Mouse (Mus musculus) heart, adult 2 months (tissue): ENCODE measurements around the gene Prpf40b. TPM values are rescaled to one million over a fixed set of nuclear protein-coding genes. Genes with fewer than 3 reads are reported as not detected.
A peak's percentile ranks its signal among the peaks of the same experiment; 100 is the strongest.

Experiments
- DNase-seq, 2 experiments: peaks; one replicate each; pipeline ENCODE4 v3.0.0; 2021
- H3K27ac ChIP-seq: fragments of 200-600 bp; 2 replicates; pipeline ENCODE4 v1.8.1; 2022
- H3K27me3 ChIP-seq: fragments of 200-500 bp; 2 replicates; pipeline ENCODE4 v1.6.1; 2012; ENCODE audit warnings: mild to moderate bottlenecking, low read length, inconsistent platforms, mixed read lengths; ENCODE audit not compliant: control insufficient read depth, insufficient read depth
- H3K36me3 ChIP-seq: fragments of 200-500 bp; 2 replicates; pipeline ENCODE4 v1.6.1; 2012; ENCODE audit warnings: low read length, inconsistent platforms; ENCODE audit not compliant: control insufficient read depth, insufficient read depth
- H3K4me1 ChIP-seq: fragments of 200-500 bp; 2 replicates; pipeline ENCODE4 v1.6.1; 2011; ENCODE audit warnings: low read length; ENCODE audit not compliant: control insufficient read depth, insufficient read depth
- H3K4me3 ChIP-seq: fragments of 200-600 bp; 2 replicates; pipeline ENCODE4 v1.8.1; 2022
- H3K79me2 ChIP-seq: fragments of 200-500 bp; replicated peaks from 2 replicates; pipeline ENCODE4 v1.6.1; 2012; ENCODE audit warnings: mild to moderate bottlenecking, inconsistent platforms, low read length, moderate library complexity, mixed read lengths; ENCODE audit not compliant: control insufficient read depth, insufficient read depth
- H3K9ac ChIP-seq: fragments of 200-500 bp; 2 replicates; pipeline ENCODE4 v1.6.1; 2012; ENCODE audit warnings: low read depth, mild to moderate bottlenecking, control low read depth, inconsistent platforms, low read length, mixed read lengths
- CTCF ChIP-seq: fragments of 200-600 bp; IDR thresholded peaks from 2 replicates; pipeline ENCODE4 v1.8.1; 2022; ENCODE audit warnings: antibody characterized with exemption, mild to moderate bottlenecking, moderate library complexity
- EP300 ChIP-seq: fragments of 200-500 bp; IDR thresholded peaks from 2 replicates; pipeline ENCODE4 v1.6.1; 2011; ENCODE audit warnings: low read depth, low read length, control low read depth; ENCODE audit not compliant: insufficient read depth
- POLR2A ChIP-seq: fragments of 200-500 bp; IDR thresholded peaks from 2 replicates; pipeline ENCODE4 v1.6.1; 2011; ENCODE audit warnings: mild to moderate bottlenecking, low read depth, low read length, control low read depth; ENCODE audit not compliant: insufficient read depth
- whole genome bisulfite sequencing: fragments of 180-500 bp; shearing (Covaris S2); methylation state at CpG from one replicate; pipeline ENCODE4 v1.1.7; 2018; 5-methylcytosine and 5-hydroxymethylcytosine counted together
- intact Hi-C: fragments of 180-260 bp; cut with DNase I; formaldehyde crosslinking; loops from one replicate; pipeline ENCODE4 v1.15.1; 2025
- polyA plus RNA-seq: library from polyadenylated mRNA; depleted of rRNA; stranded (reverse); fragments of >200 nt; gene quantifications from 2 replicates; pipeline ENCODE4 v1.2.3, GENCODE M21; 2012
- total RNA-seq, 2 experiments: library from RNA; stranded (reverse); gene quantifications; 2 replicates each; pipeline ENCODE4 v1.2.3; 2021

Prpf40b gene
- total and polyA plus RNA-seq, 3 experiments: 18.9 to 39.7 (median 23.4) TPM

DNA sequence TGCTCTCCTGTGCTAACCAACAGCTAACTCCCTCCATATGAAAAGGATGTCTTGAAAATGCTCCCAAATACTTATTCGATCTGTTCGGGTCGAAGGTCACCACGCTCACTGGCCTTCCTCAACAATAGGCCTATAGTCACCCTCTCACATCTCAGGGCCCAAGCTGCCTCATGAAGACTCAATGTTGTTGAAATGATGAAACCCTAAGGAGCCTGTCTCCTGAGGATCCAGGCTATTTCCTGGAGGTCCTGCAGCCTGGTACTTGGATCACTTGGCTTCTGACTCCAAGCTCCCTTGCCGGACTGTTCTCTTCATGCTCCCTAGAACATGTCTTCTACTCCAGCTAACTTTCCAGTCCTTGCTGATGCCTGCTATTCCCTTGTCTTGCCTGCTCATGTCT, 36.5 kb downstream of the Prpf40b start:
- peaks cover 58% of the 10 kb centered on the region for H3K4me1 ChIP-seq
- no peak overlapping the region for H3K9ac ChIP-seq
- intact Hi-C loops: no loop called here
- H3K79me2 ChIP-seq: no peaks in the 10 kb centered on the region
- TF ChIP-seq CTCF: no peak
- no peak for TF ChIP-seq EP300
- TF ChIP-seq POLR2A: no peak
- no peaks in the 10 kb centered on the region for H3K27me3 ChIP-seq
- DNase-seq: no peak
- peak overlapping the region; percentile 95 for H3K27ac ChIP-seq
- H3K36me3 ChIP-seq: peaks cover 21% of the 10 kb centered on the region
- WGBS: 75% methylated on average over 5 of the region's 5 CpGs
- H3K4me3 ChIP-seq: no peak overlapping the region

DNA sequence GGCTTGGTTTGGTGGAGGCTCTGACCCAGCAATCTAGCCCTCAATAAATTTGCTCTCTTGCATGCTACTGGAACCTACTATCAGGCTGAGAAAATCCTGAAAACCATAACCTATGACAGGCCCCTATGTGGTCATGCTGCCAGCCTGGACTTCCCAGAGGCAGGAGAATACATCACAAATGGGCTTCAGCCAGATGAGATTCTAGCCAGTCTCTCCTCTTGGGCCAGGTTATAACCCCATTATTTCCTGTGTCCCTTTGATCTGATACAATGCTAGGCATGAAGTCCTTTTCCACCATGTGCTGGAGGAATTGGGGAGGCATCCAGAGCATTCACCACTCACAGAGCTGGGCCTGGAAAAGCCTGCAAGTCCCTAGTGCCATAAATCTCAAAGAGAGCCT, 37.2 kb downstream of the Prpf40b start:
- H3K4me3 ChIP-seq: no peak overlapping the region
- H3K27ac ChIP-seq: peak overlapping the region; percentile 95

DNA sequence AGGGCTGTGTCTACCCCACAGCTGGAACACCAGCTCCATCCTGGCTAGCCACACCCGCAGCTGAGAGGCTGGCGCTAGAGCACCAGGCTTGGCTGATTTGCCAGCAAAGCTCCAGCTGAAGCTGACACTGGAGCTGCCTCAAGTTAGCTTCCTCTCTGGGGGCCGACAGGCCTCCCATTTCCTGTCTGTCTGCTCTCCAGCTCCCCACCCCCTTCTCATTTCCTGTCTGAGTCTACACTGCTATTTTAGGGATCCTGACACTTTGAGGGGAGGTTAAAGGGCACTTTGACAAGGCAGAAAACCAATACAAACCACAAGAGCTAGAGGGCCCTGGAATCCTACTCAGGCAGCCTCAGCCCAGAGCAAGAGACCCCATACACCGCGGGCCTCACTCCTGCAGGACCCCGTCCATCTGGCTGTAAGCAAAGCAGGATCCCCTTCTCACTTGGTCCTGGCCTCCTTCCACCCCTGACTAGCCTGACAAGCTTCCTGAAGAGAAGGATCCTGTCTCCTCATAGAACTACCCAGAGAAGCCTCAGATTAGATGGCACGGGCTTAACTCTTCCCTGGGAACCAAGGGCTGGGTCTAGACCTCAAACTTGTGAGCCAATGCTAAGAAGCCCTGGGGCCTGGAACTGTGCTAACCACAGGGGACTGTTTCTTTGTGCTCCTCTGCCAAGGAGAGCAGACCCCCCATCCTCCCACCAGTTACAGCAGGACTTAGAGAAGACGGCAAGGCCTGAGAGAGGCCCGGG, 38.2 kb downstream of the Prpf40b start:
- Histone ChIP-seq H3K79me2 (no peaks in the 10 kb centered on the region; the same call in 1 of the 2 replicates), H3K36me3 (peaks cover 23% of the 10 kb centered on the region), H3K27me3 (no peaks in the 10 kb centered on the region), H3K4me3 (no peak overlapping the region; the same call in 1 of the 2 replicates), H3K27ac (peak overlapping the region; percentile 95), H3K4me1 (peaks cover 62% of the 10 kb centered on the region), H3K9ac (peak overlapping the region; percentile 36)
- peak; percentile 83 to 90 for DNase-seq
- TF ChIP-seq CTCF: peak; percentile 49
- peak; percentile 57 for TF ChIP-seq POLR2A
- peak; percentile 99 for TF ChIP-seq EP300
- WGBS: 8% methylated on average over 9 of the region's 9 CpGs
- intact Hi-C loops: loop anchor here (1.0 kb wide), 2 partner anchors 16 to 36 kb away; no protein-coding TSS in a partner anchor

More for the DNA sequence above, 37.2 kb downstream of the Prpf40b start:
- H3K4me1 ChIP-seq: peaks cover 58% of the 10 kb centered on the region
- intact Hi-C loops: loop anchor here (1.0 kb wide), 1 partner anchor 37 kb away; no protein-coding TSS in a partner anchor
- no peak for DNase-seq
- TF ChIP-seq CTCF (no peak), POLR2A (no peak), EP300 (no peak)
- no peaks in the 10 kb centered on the region for H3K27me3 ChIP-seq
- H3K79me2 ChIP-seq: no peaks in the 10 kb centered on the region
- H3K36me3 ChIP-seq: peaks cover 23% of the 10 kb centered on the region
- no peak overlapping the region for H3K9ac ChIP-seq

DNA sequence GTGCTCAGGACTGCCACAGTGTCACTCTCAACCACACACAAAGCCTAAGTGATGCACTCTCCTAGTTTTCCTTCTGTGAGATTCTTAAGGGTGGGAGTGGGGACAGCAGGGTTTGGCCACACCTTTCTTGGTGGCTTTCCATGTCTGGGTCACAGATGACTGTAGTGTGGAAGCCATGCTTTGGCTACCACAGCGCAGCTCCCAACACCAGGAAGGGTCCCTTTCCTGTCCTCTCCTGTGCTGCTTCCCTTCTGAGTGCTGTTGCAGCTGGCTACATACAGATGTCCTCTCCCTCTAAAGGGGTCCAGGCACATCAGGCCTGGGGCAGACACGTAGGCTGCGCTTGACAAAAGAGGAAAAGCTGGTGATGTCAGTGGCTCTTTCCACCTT, 38.8 kb downstream of the Prpf40b start:
- 34% methylated on average over 3 of the region's 3 CpGs for WGBS
- TF ChIP-seq EP300 (peak; percentile 78), CTCF (no peak), POLR2A (peak; percentile 50; the same call in 1 of the 2 replicates)

DNA sequence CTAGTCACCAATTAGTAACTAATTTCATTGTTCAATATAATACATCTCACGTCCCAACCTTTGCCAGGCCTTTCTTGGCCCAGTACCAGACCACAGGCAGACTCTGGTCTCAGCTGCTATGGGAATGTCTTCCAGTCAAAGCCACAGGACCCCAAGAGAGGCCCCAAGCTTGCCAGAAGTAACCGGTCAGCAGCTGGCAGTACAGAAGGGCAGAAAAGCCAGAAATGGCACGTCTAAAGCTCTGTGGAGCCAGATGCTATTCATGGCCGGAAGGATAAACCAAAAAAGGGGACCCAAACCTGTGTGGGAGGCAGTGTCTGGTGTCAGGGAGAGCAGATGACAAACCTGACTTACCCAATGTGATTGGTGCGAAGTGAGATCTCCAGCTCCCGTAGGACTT, 39.6 kb downstream of the Prpf40b start:
- Histone ChIP-seq H3K4me3 (no peak overlapping the region), H3K36me3 (peaks cover 23% of the 10 kb centered on the region), H3K79me2 (no peaks in the 10 kb centered on the region; the same call in none of the 2 replicates), H3K27me3 (no peaks in the 10 kb centered on the region), H3K9ac (no peak overlapping the region), H3K4me1 (peaks cover 61% of the 10 kb centered on the region), H3K27ac (peak overlapping the region; percentile 95)
- WGBS: 29% methylated on average over 6 of the region's 6 CpGs
- no peak for DNase-seq
- no peak for TF ChIP-seq CTCF
- no peak for TF ChIP-seq EP300
- no peak for TF ChIP-seq POLR2A
- intact Hi-C loops: no loop called here

More for the DNA sequence above, 38.8 kb downstream of the Prpf40b start:
- Histone ChIP-seq H3K79me2 (no peaks in the 10 kb centered on the region; the same call in 1 of the 2 replicates), H3K4me3 (no peak overlapping the region), H3K36me3 (peaks cover 23% of the 10 kb centered on the region), H3K4me1 (peaks cover 62% of the 10 kb centered on the region), H3K27ac (peak overlapping the region; percentile 95), H3K9ac (peak overlapping the region; percentile 36), H3K27me3 (no peaks in the 10 kb centered on the region)
- DNase-seq: peak; percentile 61 to 63
- intact Hi-C loops: loop anchor here (1.0 kb wide), 1 partner anchor 16 kb away; no protein-coding TSS in a partner anchor

DNA sequence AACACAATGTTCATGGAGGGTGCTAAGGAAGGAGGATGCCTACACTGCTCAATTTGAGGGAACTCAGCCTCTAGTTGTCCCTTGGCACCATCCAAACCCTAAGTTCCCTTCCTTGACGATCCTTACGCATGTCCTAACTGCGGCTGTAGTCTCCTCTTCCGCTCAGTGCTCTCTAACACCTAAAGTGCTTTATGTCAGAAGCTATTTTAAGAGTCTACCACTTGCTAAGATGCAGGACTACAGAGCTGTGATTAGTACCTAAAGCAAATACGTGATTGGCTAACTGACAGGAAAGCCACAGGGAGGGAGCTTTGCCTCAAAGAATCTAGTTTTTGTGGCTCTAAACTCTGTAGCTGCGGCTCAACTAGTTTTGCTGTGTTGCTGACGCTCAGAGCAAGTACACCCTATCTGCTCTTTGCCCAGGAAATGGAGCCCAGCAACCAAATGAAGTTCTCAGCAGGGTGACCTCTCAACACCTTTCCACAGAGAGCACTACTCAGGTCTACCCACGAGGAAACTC, 41.0 kb downstream of the Prpf40b start:
- Histone ChIP-seq H3K36me3 (peaks cover 23% of the 10 kb centered on the region), H3K27me3 (no peaks in the 10 kb centered on the region), H3K9ac (no peak overlapping the region), H3K79me2 (no peaks in the 10 kb centered on the region; the same call in none of the 2 replicates), H3K4me1 (peaks cover 56% of the 10 kb centered on the region), H3K27ac (peak overlapping the region; percentile 95), H3K4me3 (no peak overlapping the region)
- intact Hi-C loops: no loop called here
- TF ChIP-seq EP300 (no peak), POLR2A (no peak), CTCF (no peak)
- DNase-seq: no peak
- 33% methylated on average over 8 of the region's 8 CpGs for WGBS
